Comparison of ENCODE assay signal across 23 mouse cellular contexts in the genomic region with DNA sequence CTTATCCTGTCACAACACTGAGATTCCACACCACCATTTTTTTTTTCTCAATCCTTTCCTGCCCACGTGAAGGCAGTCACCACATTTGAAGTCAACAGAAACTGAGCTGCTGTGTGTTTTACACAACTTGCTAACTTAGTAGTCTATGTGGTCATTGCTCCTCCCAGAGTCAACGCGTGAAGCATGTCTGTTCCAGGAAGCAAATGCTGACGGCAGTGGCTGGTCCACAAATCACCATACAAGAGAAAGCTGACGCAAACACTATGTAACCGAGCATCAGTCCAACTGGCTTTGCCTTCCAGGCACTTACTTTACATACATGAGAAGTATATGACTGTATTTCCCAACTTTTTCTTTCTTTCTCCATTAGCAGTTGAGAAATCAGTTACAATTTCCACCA. TPM values are rescaled to one million over a fixed set of nuclear protein-coding genes. Genes with fewer than 3 reads are reported as not detected.
A peak's percentile ranks its signal among the peaks of the same experiment; 100 is the strongest.
DNase-seq lines count a peak whose midpoint lies in the region; ATAC-seq and TF ChIP-seq lines count a peak whose summit lies in the region.
"Had no signal": no experiment of that assay in that cellular context is flagged by ENCODE, and none has a peak within 500 bp of the region (broad histone marks: within the 10 kb centered on the region; RNA-seq: fewer than 3 reads in every experiment).

No protein-coding gene starts in this region.

- intact Hi-C loops in left cerebral cortex, postnatal 25 days (cut with DNase I): no loop called here

- H3K9ac ChIP-seq in lung, postnatal 0 days (replicated peaks; ENCODE audit: low read depth): no peak overlapping the region
- H3K9ac ChIP-seq: embryonic facial prominence, embryonic 13.5 days; forebrain, embryonic 13.5 days; heart, embryonic 12.5 days; hindbrain, embryonic 14.5 days had no signal

- H3K4me1 ChIP-seq in lung, postnatal 0 days (ENCODE audit: insufficient read depth, low read depth, low read length): no peaks in the 10 kb centered on the region
- peaks cover 8% of the 10 kb centered on the region for H3K4me1 ChIP-seq in lung, adult 2 months (ENCODE audit: control insufficient read depth, insufficient read depth, low read length)
- H3K4me1 ChIP-seq: heart, embryonic 12.5 days; hindbrain, embryonic 10.5 days had no signal

- no peak for TF ChIP-seq EP300 in lung, postnatal 0 days (IDR thresholded peaks at IDR 0.05)

- DNase-seq in heart, adult 11 months: peak; percentile 79
- no peak for DNase-seq in heart, adult 18-20 months
- DNase-seq in lung, postnatal 0 days (ENCODE audit: low spot score): peak; percentile 43
- DNase-seq in lung, adult 2 months: no peak
- DNase-seq in lung, postnatal 36 days: peak; percentile 49
- DNase-seq in adrenal gland, postnatal 4 days (ENCODE audit: low spot score in 2 of 2): no peak
- no peak for DNase-seq in left cerebral cortex, postnatal 25 days (ENCODE audit: low spot score in 2 of 2)
- DNase-seq: adrenal gland, postnatal 14 days; B cell, adult 2 months; cerebellum, adult 18-20 months; cerebellum, adult 9-11 months; cerebellum, postnatal 36 days; gastrocnemius, adult 2 months; gastrocnemius, postnatal 25 days had no signal

- H3K4me3 ChIP-seq in lung, postnatal 0 days (ENCODE audit: low read depth, low read length): no peak overlapping the region
- H3K4me3 ChIP-seq in lung, adult 2 months (replicated peaks; ENCODE audit: extremely low read depth, low read depth, low read length): no peak overlapping the region
- H3K4me3 ChIP-seq: embryonic facial prominence, embryonic 13.5 days; forebrain, embryonic 13.5 days; gastrocnemius, adult 2 months; heart, embryonic 12.5 days; hindbrain, embryonic 10.5 days had no signal

- no peaks in the 10 kb centered on the region for H3K36me3 ChIP-seq in lung, postnatal 0 days (ENCODE audit: insufficient read depth, low read length)
- H3K36me3 ChIP-seq: embryonic facial prominence, embryonic 13.5 days; G1E; heart, embryonic 12.5 days; hindbrain, embryonic 10.5 days had no signal

- TF ChIP-seq CTCF in lung, postnatal 0 days (IDR thresholded peaks at IDR 0.05): no peak
- TF ChIP-seq CTCF in lung, adult 2 months (IDR thresholded peaks at IDR 0.05; ENCODE audit: insufficient read depth, low read length): no peak

- H3K9me3 ChIP-seq in lung, postnatal 0 days (ENCODE audit: low read length): no peaks in the 10 kb centered on the region
- H3K9me3 ChIP-seq: embryonic facial prominence, embryonic 13.5 days; forebrain, embryonic 13.5 days; heart, embryonic 12.5 days; hindbrain, embryonic 10.5 days had no signal

- no peaks in the 10 kb centered on the region for H3K27me3 ChIP-seq in lung, postnatal 0 days (replicated peaks; ENCODE audit: insufficient read depth, low read length)
- H3K27me3 ChIP-seq: embryonic facial prominence, embryonic 13.5 days; forebrain, embryonic 13.5 days; heart, embryonic 12.5 days; Patski had no signal

- 70% methylated on average over 6 of the region's 6 CpGs for WGBS in lung, postnatal 0 days
- WGBS in lung, adult 2 months: 71% methylated on average over 6 of the region's 6 CpGs

- TF ChIP-seq POLR2A in lung, adult 2 months (IDR thresholded peaks at IDR 0.05; ENCODE audit: borderline replicate concordance, extremely low read depth, low read depth, low read length): no peak

- no peak overlapping the region for H3K27ac ChIP-seq in lung, postnatal 0 days (ENCODE audit: low read length)
- H3K27ac ChIP-seq: embryonic facial prominence, embryonic 13.5 days; forebrain, embryonic 13.5 days; gastrocnemius, adult 2 months; hindbrain, embryonic 10.5 days; hindbrain, embryonic 14.5 days had no signal

- no peak overlapping the region for H3K4me2 ChIP-seq in lung, postnatal 0 days (replicated peaks; ENCODE audit: low read depth, low read length)
- H3K4me2 ChIP-seq: embryonic facial prominence, embryonic 13.5 days; forebrain, embryonic 13.5 days; heart, embryonic 12.5 days; hindbrain, embryonic 14.5 days had no signal

- ATAC-seq in lung, postnatal 0 days: peak; percentile 28; the same call in 1 of the 2 replicates
- ATAC-seq: activated CD4-positive, CD25-positive, alpha-beta regulatory T cell, adult 4 months; CD4-positive, CD25-positive, alpha-beta regulatory T cell, adult 4 months; forebrain, embryonic 13.5 days; Patski had no signal

RNA-seq across cellular contexts. Expression of gene Cpne8, which starts 12.3 kb away (rescaled TPM):
- 10 to 100 TPM in 1 of 2 experiments, 1 to 10 TPM in 1; 9.1 to 10.3 TPM for total RNA-seq in heart, adult 18-20 months (2021)
- 46.0 and 65.1 TPM in 2 replicates for polyA plus RNA-seq in lung, postnatal 0 days (2015; fragmentation: Nextera tagmentation; extraction: Ambion mirVana)
- 17.6 and 20.5 TPM in 2 replicates for polyA plus RNA-seq in lung, adult 2 months (2012; rRNA removed)
- total RNA-seq in adrenal gland, postnatal 4 days (2021): 1 to 10 TPM; 7.4 to 9.3 TPM
- total RNA-seq in left cerebral cortex, postnatal 25 days (2021): 10 to 100 TPM; 24.6 to 29.8 TPM
- polyA plus RNA-seq: G1E had no signal

Comparison
In these comparisons a context has a peak if more than half of its experiments do, and no peak if none do; other contexts are left out.
1. DNase-seq: peak in heart, adult 11 months (single experiment), lung, postnatal 0 days (single experiment) and lung, postnatal 36 days (single experiment); none in heart, adult 18-20 months (0 of 2), lung, adult 2 months (single experiment), adrenal gland, postnatal 4 days (0 of 2) and left cerebral cortex, postnatal 25 days (0 of 2).